Comparison of ENCODE assay signal across 9 mouse cellular contexts in the genomic region with DNA sequence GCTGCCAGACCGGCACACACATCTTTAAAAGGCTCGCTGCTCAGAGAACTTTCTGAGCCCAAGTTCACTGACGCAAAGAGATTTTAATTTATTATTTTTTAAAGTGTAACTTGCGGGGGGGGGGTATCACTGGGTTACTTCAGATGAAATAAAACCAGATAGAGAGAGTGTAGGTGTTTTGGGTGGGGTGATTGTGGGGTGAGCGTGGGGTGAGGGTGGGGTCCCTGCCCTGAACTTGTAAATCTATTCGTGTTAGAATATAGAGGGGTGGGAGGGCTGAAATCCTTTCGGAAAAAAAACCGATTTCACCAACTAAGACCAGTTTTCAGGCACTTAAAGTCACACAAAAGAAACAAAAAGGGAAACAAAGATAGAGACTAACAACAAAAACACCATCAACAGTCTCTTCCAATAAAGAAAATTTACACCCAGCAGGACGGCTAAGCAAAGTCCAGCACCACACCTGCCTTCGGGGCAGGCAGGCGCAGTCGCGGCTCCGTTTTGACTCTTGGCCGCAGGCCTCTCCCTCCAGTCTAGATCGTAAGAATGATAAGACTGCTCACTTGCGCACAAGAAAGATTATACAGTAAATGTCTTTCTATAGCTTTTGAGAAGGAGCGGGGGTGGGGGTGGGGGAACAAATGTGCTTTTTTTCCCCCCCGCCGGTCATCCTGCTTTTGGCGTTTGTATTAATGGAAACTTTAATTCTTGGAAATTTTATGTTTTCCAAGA. TPM values are rescaled to one million over a fixed set of nuclear protein-coding genes. Genes with fewer than 3 reads are reported as not detected.
DNase-seq lines count a peak whose midpoint lies in the region; ATAC-seq and TF ChIP-seq lines count a peak whose summit lies in the region.
"Had no signal": no experiment of that assay in that cellular context is flagged by ENCODE, and none has a peak within 500 bp of the region (broad histone marks: within the 10 kb centered on the region; RNA-seq: fewer than 3 reads in every experiment).

No protein-coding gene starts in this region.

- no peak for ATAC-seq in hindbrain, embryonic 16.5 days
- no peak for ATAC-seq in liver, embryonic 13.5 days (ENCODE audit: low read depth)

- peak overlapping the region; percentile 36; the same call in 1 of the 2 replicates for H3K4me3 ChIP-seq in cortical plate, adult 2 months (ENCODE audit: insufficient read depth, low read length)
- H3K4me3 ChIP-seq in hindbrain, embryonic 16.5 days (ENCODE audit: low read length), result peak overlapping the region; percentile 52
- peak overlapping the region; percentile 47 for H3K4me3 ChIP-seq in liver, embryonic 13.5 days (replicated peaks)

- DNase-seq in adrenal gland, postnatal 36 days, result peak; percentile 19 to 43
- DNase-seq in adrenal gland, postnatal 4 days (ENCODE audit: low spot score in 2 of 2), result no peak
- no peak for DNase-seq in liver, embryonic 13.5 days
- DNase-seq in retina, postnatal 1 day, result peak; percentile 9
- no peak for DNase-seq in thymus, adult 18-20 months
- no peak for DNase-seq in cerebellum, adult 9-11 months

- H3K36me3 ChIP-seq in hindbrain, embryonic 16.5 days (ENCODE audit: control insufficient read depth, insufficient read depth, low read length), result no peaks in the 10 kb centered on the region
- no peaks in the 10 kb centered on the region for H3K36me3 ChIP-seq in liver, embryonic 13.5 days

- H3K4me1 ChIP-seq in cortical plate, adult 2 months (ENCODE audit: control insufficient read depth, insufficient read depth, low read length), result no peaks in the 10 kb centered on the region
- peaks cover 18% of the 10 kb centered on the region for H3K4me1 ChIP-seq in hindbrain, embryonic 16.5 days (ENCODE audit: control insufficient read depth, insufficient read depth, low read depth, low read length)
- peaks cover 22% of the 10 kb centered on the region for H3K4me1 ChIP-seq in liver, embryonic 13.5 days (replicated peaks)

- H3K9me3 ChIP-seq in hindbrain, embryonic 16.5 days (ENCODE audit: control insufficient read depth, low read length), result no peaks in the 10 kb centered on the region
- H3K9me3 ChIP-seq in liver, embryonic 13.5 days (replicated peaks), result no peaks in the 10 kb centered on the region

- no peak for TF ChIP-seq CTCF in cortical plate, adult 2 months (IDR thresholded peaks at IDR 0.05; ENCODE audit: extremely low read depth, insufficient read depth, low read length)

- peak overlapping the region; percentile 99 for H3K4me2 ChIP-seq in hindbrain, embryonic 16.5 days (ENCODE audit: low read length)
- peak overlapping the region; percentile 62 for H3K4me2 ChIP-seq in liver, embryonic 13.5 days

- H3K27ac ChIP-seq in cortical plate, adult 2 months (ENCODE audit: insufficient read depth, low read length), result no peak overlapping the region
- no peak overlapping the region for H3K27ac ChIP-seq in hindbrain, embryonic 16.5 days (ENCODE audit: low read depth, low read length)
- H3K27ac ChIP-seq in liver, embryonic 13.5 days, result no peak overlapping the region

- WGBS in hindbrain, embryonic 16.5 days, result 6% methylated on average over 21 of the region's 21 CpGs
- WGBS in liver, embryonic 13.5 days (ENCODE audit: insufficient replicate concordance), result 4% methylated on average over 21 of the region's 21 CpGs

- H3K9ac ChIP-seq in hindbrain, embryonic 16.5 days (ENCODE audit: low read depth, low read length), result peak overlapping the region; percentile 66
- H3K9ac ChIP-seq in liver, embryonic 13.5 days, result no peak overlapping the region

- peaks cover 18% of the 10 kb centered on the region for H3K27me3 ChIP-seq in hindbrain, embryonic 16.5 days (replicated peaks; ENCODE audit: control insufficient read depth, insufficient read depth, low read length)
- peaks cover 45% of the 10 kb centered on the region for H3K27me3 ChIP-seq in liver, embryonic 13.5 days

- TF ChIP-seq POLR2A in cortical plate, adult 2 months (IDR thresholded peaks at IDR 0.05; ENCODE audit: extremely low read depth, insufficient read depth, low read length), result no peak

RNA-seq across cellular contexts. Expression of a gene that starts 0.4 kb away (rescaled TPM):
- 10 to 100 TPM; 10.4 to 10.7 TPM for total RNA-seq in adrenal gland, postnatal 36 days (2021)
- 10 to 100 TPM; 16.5 to 16.8 TPM for total RNA-seq in adrenal gland, postnatal 4 days (2021)
- polyA plus RNA-seq in cortical plate, adult 2 months (2012; rRNA removed), result 5.1 and 5.6 TPM in 2 replicates
- 14.8 and 15.3 TPM in 2 replicates for polyA plus RNA-seq in hindbrain, embryonic 16.5 days (2015; fragmentation: Nextera tagmentation; extraction: Ambion mirVana)
- polyA plus RNA-seq in liver, embryonic 13.5 days (2015; fragmentation: Nextera tagmentation; extraction: Ambion mirVana), result 1.5 and 2.0 TPM in 2 replicates
- polyA plus RNA-seq: C2C12 had no signal

Comparison
In these comparisons a context has a peak if more than half of its experiments do, and no peak if none do; other contexts are left out.
1. DNase-seq: peak in adrenal gland, postnatal 36 days (2 of 2) and retina, postnatal 1 day (single experiment); none in adrenal gland, postnatal 4 days (0 of 2), liver, embryonic 13.5 days (single experiment), thymus, adult 18-20 months (0 of 2) and cerebellum, adult 9-11 months (single experiment).
2. Peak in every context shown above with its lines, with median percentiles within 50 percentile points of each other: H3K4me3 ChIP-seq.